Mouse (Mus musculus) monocyte, adult 5-6 weeks (primary cell): ENCODE data around the gene Csad. TPM values are rescaled to one million over a fixed set of nuclear protein-coding genes. Genes with fewer than 3 reads are reported as not detected.

Experiments used
- ATAC-seq: fragments of 153-309, 156-312 bp; replicated peaks from 2 replicates; pipeline ENCODE4 v1.8.0; 2017; ENCODE audit warnings: mild to moderate bottlenecking; ENCODE audit not compliant: low TSS enrichment, insufficient number of reproducible peaks, severe bottlenecking, poor library complexity, low FRiP score
- total RNA-seq: library from RNA; stranded (forward); fragments of 200-1000, 200-491, 200-594 nt; gene quantifications from 3 replicates; pipeline ENCODE4 v1.2.3, GENCODE M21; 2017

Csad gene
- total RNA-seq: 4.1 to 11.2 TPM (median 8.1 TPM) in 3 replicates

GRCm38 (mm10) chr15:102204674-102205505, at the start of gene Csad:
Gene Csad, minus strand, starts transcription at chr15:102204724.
- ATAC-seq: no peak

GRCm38 (mm10) chr15:102250521-102250920, 46.0 kb upstream of the Csad start:
- ATAC-seq: no peak

GRCm38 (mm10) chr15:102249967-102250366, 45.4 kb upstream of the Csad start:
- ATAC-seq: no peak

- ATAC-seq: no peak
Measured at GRCm38 (mm10) chr15:102249251-102249691, 44.7 kb upstream of the Csad start.

GRCm38 (mm10) chr15:102248812-102249191, 44.3 kb upstream of the Csad start:
- no peak for ATAC-seq

- ATAC-seq: no peak
Measured at GRCm38 (mm10) chr15:102248131-102248811, 43.7 kb upstream of the Csad start.

- peak; percentile 32; the same call in 1 of the 2 replicates for ATAC-seq
Measured at GRCm38 (mm10) chr15:102247252-102248130, 43.0 kb upstream of the Csad start.

GRCm38 (mm10) chr15:102246866-102247251, 42.3 kb upstream of the Csad start:
- peak; percentile 12; the same call in 1 of the 2 replicates for ATAC-seq

- ATAC-seq: peak; percentile 52
Measured at GRCm38 (mm10) chr15:102245891-102246741, 41.6 kb upstream of the Csad start.

GRCm38 (mm10) chr15:102245461-102245881, 40.9 kb upstream of the Csad start:
- no peak for ATAC-seq

- no peak for ATAC-seq
Measured at GRCm38 (mm10) chr15:102244306-102245191, 40.0 kb upstream of the Csad start.

GRCm38 (mm10) chr15:102243229-102244190, 39.0 kb upstream of the Csad start:
- ATAC-seq: peak; percentile 76

GRCm38 (mm10) chr15:102242404-102243228, 38.1 kb upstream of the Csad start:
- no peak for ATAC-seq

- no peak for ATAC-seq
Measured at GRCm38 (mm10) chr15:102240607-102241006, 36.1 kb upstream of the Csad start.

GRCm38 (mm10) chr15:102239851-102240250, 35.3 kb upstream of the Csad start:
- ATAC-seq: no peak
